Mouse (Mus musculus): ENCODE results near the gene Gm4353. TPM values are rescaled to one million over a fixed set of nuclear protein-coding genes. Genes with fewer than 3 reads are reported as not detected.
"Not testable (repeated sequence)": the region's sequence is repeated elsewhere in the genome, so short reads cannot be mapped to it uniquely, and the experiment has no call there.

The Gm4353 gene
- 0.44 and 0.74 TPM in 2 replicates for polyA plus RNA-seq (2012; rRNA removed)

- not testable (repeated sequence) for DNase-seq (ENCODE audit: extremely low spot score in 1 of 2, low spot score in 1 of 2)
Observed at GRCm38 (mm10) chr7:116084366-116084765, at the start of gene Gm4353. Gene Gm4353 (minus strand): TSS chr7:116084635.

GRCm38 (mm10) chr7:116132078-116132477 lies 47.6 kb upstream of the Gm4353 start:
- DNase-seq (ENCODE audit: extremely low spot score in 1 of 2, low spot score in 1 of 2): peak; percentile 62 to 92

GRCm38 (mm10) chr7:116131390-116131789 lies 47.0 kb upstream of the Gm4353 start:
- no peak for DNase-seq (ENCODE audit: extremely low spot score in 1 of 2, low spot score in 1 of 2)

- DNase-seq (ENCODE audit: extremely low spot score in 1 of 2, low spot score in 1 of 2): no peak
Observed at GRCm38 (mm10) chr7:116129374-116129773, 44.9 kb upstream of the Gm4353 start.

GRCm38 (mm10) chr7:116128286-116128685 lies 43.9 kb upstream of the Gm4353 start:
- DNase-seq (ENCODE audit: extremely low spot score in 1 of 2, low spot score in 1 of 2): no peak

- DNase-seq (ENCODE audit: extremely low spot score in 1 of 2, low spot score in 1 of 2): no peak
Observed at GRCm38 (mm10) chr7:116127052-116127451, 42.6 kb upstream of the Gm4353 start.

GRCm38 (mm10) chr7:116125671-116126070 lies 41.2 kb upstream of the Gm4353 start:
- DNase-seq (ENCODE audit: extremely low spot score in 1 of 2, low spot score in 1 of 2): no peak

GRCm38 (mm10) chr7:116124057-116124456 lies 39.6 kb upstream of the Gm4353 start:
- no peak for DNase-seq (ENCODE audit: extremely low spot score in 1 of 2, low spot score in 1 of 2)

- DNase-seq (ENCODE audit: extremely low spot score in 1 of 2, low spot score in 1 of 2): peak in 1 of 2 experiments; percentile 28
Observed at GRCm38 (mm10) chr7:116123597-116123985, 39.2 kb upstream of the Gm4353 start.

- no peak for DNase-seq (ENCODE audit: extremely low spot score in 1 of 2, low spot score in 1 of 2)
Observed at GRCm38 (mm10) chr7:116122981-116123596, 38.7 kb upstream of the Gm4353 start.

- DNase-seq (ENCODE audit: extremely low spot score in 1 of 2, low spot score in 1 of 2): no peak
Observed at GRCm38 (mm10) chr7:116121202-116121601, 36.8 kb upstream of the Gm4353 start.

GRCm38 (mm10) chr7:116120737-116121136 lies 36.3 kb upstream of the Gm4353 start:
- DNase-seq (ENCODE audit: extremely low spot score in 1 of 2, low spot score in 1 of 2): no peak

GRCm38 (mm10) chr7:116119306-116119857 lies 34.9 kb upstream of the Gm4353 start:
- no peak for DNase-seq (ENCODE audit: extremely low spot score in 1 of 2, low spot score in 1 of 2)

- no peak for DNase-seq (ENCODE audit: extremely low spot score in 1 of 2, low spot score in 1 of 2)
Observed at GRCm38 (mm10) chr7:116115991-116116390, 31.6 kb upstream of the Gm4353 start.

- no peak for DNase-seq (ENCODE audit: extremely low spot score in 1 of 2, low spot score in 1 of 2)
Observed at GRCm38 (mm10) chr7:116115216-116115930, 30.9 kb upstream of the Gm4353 start.

GRCm38 (mm10) chr7:116111546-116111945 lies 27.1 kb upstream of the Gm4353 start:
- DNase-seq (ENCODE audit: extremely low spot score in 1 of 2, low spot score in 1 of 2): no peak

GRCm38 (mm10) chr7:116110661-116111060 lies 26.2 kb upstream of the Gm4353 start:
- no peak for DNase-seq (ENCODE audit: extremely low spot score in 1 of 2, low spot score in 1 of 2)

- DNase-seq (ENCODE audit: extremely low spot score in 1 of 2, low spot score in 1 of 2): no peak
Observed at GRCm38 (mm10) chr7:116103091-116103490, 18.7 kb upstream of the Gm4353 start.

GRCm38 (mm10) chr7:116099952-116100528 lies 15.6 kb upstream of the Gm4353 start:
- DNase-seq (ENCODE audit: extremely low spot score in 1 of 2, low spot score in 1 of 2): peak in 1 of 2 experiments; percentile 31

GRCm38 (mm10) chr7:116093466-116093850 lies 9.0 kb upstream of the Gm4353 start:
- DNase-seq (ENCODE audit: extremely low spot score in 1 of 2, low spot score in 1 of 2): no peak

- peak; percentile 96 to 98 for DNase-seq (ENCODE audit: extremely low spot score in 1 of 2, low spot score in 1 of 2)
Observed at GRCm38 (mm10) chr7:116092710-116093465, 8.5 kb upstream of the Gm4353 start.
